10 mouse cellular contexts compared by ENCODE assay signal in the genomic region with DNA sequence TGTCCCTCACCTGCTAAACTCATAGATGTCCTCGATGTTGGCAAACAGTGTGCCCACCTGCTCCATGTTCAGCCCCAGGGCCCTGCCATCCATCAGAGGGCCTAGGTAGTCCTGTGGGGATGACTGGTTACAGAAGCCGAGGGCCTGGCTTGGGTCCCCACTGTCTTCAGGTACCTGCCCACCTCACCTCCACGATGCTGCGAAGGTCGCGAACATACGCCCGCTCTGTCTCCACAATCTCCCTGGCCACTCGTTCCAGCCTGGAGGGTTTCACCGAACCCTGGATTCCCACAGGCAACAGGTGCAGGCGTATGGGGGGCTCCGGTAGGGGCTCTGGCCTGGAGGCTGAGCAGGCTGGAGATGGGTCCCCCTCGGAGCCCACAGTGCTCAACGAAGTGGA. TPM values are rescaled to one million over a fixed set of nuclear protein-coding genes. Genes with fewer than 3 reads are reported as not detected.
DNase-seq lines count a peak whose midpoint lies in the region; ATAC-seq and TF ChIP-seq lines count a peak whose summit lies in the region.
"Had no signal": no experiment of that assay in that cellular context is flagged by ENCODE, and none has a peak within 500 bp of the region (broad histone marks: within the 10 kb centered on the region; RNA-seq: fewer than 3 reads in every experiment).

No protein-coding gene starts in this region.

- no peaks in the 10 kb centered on the region for H3K27me3 ChIP-seq in kidney, embryonic 14.5 days (ENCODE audit: control insufficient read depth, insufficient read depth, low read length)
- H3K27me3 ChIP-seq in embryonic facial prominence, embryonic 14.5 days (replicated peaks; ENCODE audit: control insufficient read depth, insufficient read depth, low read length) = no peaks in the 10 kb centered on the region
- no peaks in the 10 kb centered on the region for H3K27me3 ChIP-seq in hindbrain, embryonic 11.5 days (ENCODE audit: control insufficient read depth, insufficient read depth, low read length)
- H3K27me3 ChIP-seq in midbrain, embryonic 12.5 days = no peaks in the 10 kb centered on the region

- no peak overlapping the region for H3K27ac ChIP-seq in kidney, embryonic 14.5 days (ENCODE audit: low read depth, low read length)
- no peak overlapping the region for H3K27ac ChIP-seq in embryonic facial prominence, embryonic 14.5 days (replicated peaks; ENCODE audit: low read depth, low read length)
- no peak overlapping the region for H3K27ac ChIP-seq in hindbrain, embryonic 11.5 days (ENCODE audit: low read depth, low read length)
- no peak overlapping the region for H3K27ac ChIP-seq in midbrain, embryonic 12.5 days (replicated peaks)
- H3K27ac ChIP-seq in layer of hippocampus, adult 2 months = no peak overlapping the region
- H3K27ac ChIP-seq: liver, embryonic 14.5 days had no signal

- peak overlapping the region; percentile 89; the same call in 1 of the 2 replicates for H3K9ac ChIP-seq in kidney, embryonic 14.5 days (ENCODE audit: low read depth, low read length)
- H3K9ac ChIP-seq in embryonic facial prominence, embryonic 14.5 days (ENCODE audit: low read depth, low read length) = peak overlapping the region; percentile 85
- peak overlapping the region; percentile 17; the same call in 1 of the 2 replicates for H3K9ac ChIP-seq in hindbrain, embryonic 11.5 days (ENCODE audit: low read depth, low read length)
- peak overlapping the region; percentile 86 for H3K9ac ChIP-seq in midbrain, embryonic 12.5 days (replicated peaks)
- H3K9ac ChIP-seq: liver, embryonic 14.5 days had no signal

- WGBS in kidney, embryonic 14.5 days = 93% methylated on average over 14 of the region's 14 CpGs
- WGBS in embryonic facial prominence, embryonic 14.5 days = 87% methylated on average over 14 of the region's 14 CpGs
- 93% methylated on average over 14 of the region's 14 CpGs for WGBS in hindbrain, embryonic 11.5 days
- WGBS in midbrain, embryonic 12.5 days = 95% methylated on average over 14 of the region's 14 CpGs

- no peak for ATAC-seq in kidney, embryonic 14.5 days (ENCODE audit: low FRiP score, low TSS enrichment)
- ATAC-seq in embryonic facial prominence, embryonic 14.5 days (ENCODE audit: low read depth) = no peak
- ATAC-seq in hindbrain, embryonic 11.5 days (ENCODE audit: low FRiP score) = no peak
- ATAC-seq in midbrain, embryonic 12.5 days (ENCODE audit: low FRiP score, low read depth) = no peak

- TF ChIP-seq CTCF in layer of hippocampus, adult 2 months (conservative IDR thresholded peaks at IDR 0.05) = no peak

- H3K4me1 ChIP-seq in kidney, embryonic 14.5 days (ENCODE audit: control insufficient read depth, insufficient read depth, low read length) = peaks cover 16% of the 10 kb centered on the region
- H3K4me1 ChIP-seq in embryonic facial prominence, embryonic 14.5 days (ENCODE audit: control insufficient read depth, insufficient read depth, low read length) = peaks cover 14% of the 10 kb centered on the region
- no peaks in the 10 kb centered on the region for H3K4me1 ChIP-seq in hindbrain, embryonic 11.5 days (replicated peaks; ENCODE audit: control insufficient read depth, insufficient read depth, low read length)
- peaks cover 28% of the 10 kb centered on the region for H3K4me1 ChIP-seq in midbrain, embryonic 12.5 days

- H3K4me3 ChIP-seq in kidney, embryonic 14.5 days (ENCODE audit: low read length) = peak overlapping the region; percentile 89
- peak overlapping the region; percentile 76 for H3K4me3 ChIP-seq in embryonic facial prominence, embryonic 14.5 days (ENCODE audit: low read depth, low read length)
- H3K4me3 ChIP-seq in hindbrain, embryonic 11.5 days (ENCODE audit: low read depth, low read length) = peak overlapping the region; percentile 90
- peak overlapping the region; percentile 81 for H3K4me3 ChIP-seq in midbrain, embryonic 12.5 days
- H3K4me3 ChIP-seq in layer of hippocampus, adult 2 months = no peak overlapping the region

- DNase-seq in kidney, postnatal 10 days = no peak
- no peak for DNase-seq in embryonic facial prominence, embryonic 14.5 days (ENCODE audit: low spot score)
- no peak for DNase-seq in hindbrain, embryonic 11.5 days (ENCODE audit: low spot score)
- DNase-seq in thymus, postnatal 10 days (ENCODE audit: low spot score in 2 of 2) = no peak
- no peak for DNase-seq in yolk sac, embryonic 10.5 days (ENCODE audit: low spot score)
- no peak for DNase-seq in layer of hippocampus, adult 2 months (ENCODE audit: low spot score in 2 of 2)
- DNase-seq: cerebellum, postnatal 36 days had no signal

- no peaks in the 10 kb centered on the region for H3K9me3 ChIP-seq in kidney, embryonic 14.5 days (ENCODE audit: control insufficient read depth, low read length)
- H3K9me3 ChIP-seq in embryonic facial prominence, embryonic 14.5 days (ENCODE audit: control insufficient read depth, low read length) = no peaks in the 10 kb centered on the region
- H3K9me3 ChIP-seq in hindbrain, embryonic 11.5 days (ENCODE audit: control insufficient read depth, low read length) = no peaks in the 10 kb centered on the region
- no peaks in the 10 kb centered on the region for H3K9me3 ChIP-seq in midbrain, embryonic 12.5 days

- peak overlapping the region; percentile 73 for H3K4me2 ChIP-seq in kidney, embryonic 14.5 days (replicated peaks; ENCODE audit: low read depth, low read length)
- peak overlapping the region; percentile 94 for H3K4me2 ChIP-seq in embryonic facial prominence, embryonic 14.5 days (ENCODE audit: low read depth, low read length)
- H3K4me2 ChIP-seq in hindbrain, embryonic 11.5 days (replicated peaks; ENCODE audit: low read depth, low read length) = peak overlapping the region; percentile 89; the same call in 1 of the 2 replicates
- H3K4me2 ChIP-seq in midbrain, embryonic 12.5 days (replicated peaks) = peak overlapping the region; percentile 87

- peaks cover 54% of the 10 kb centered on the region for H3K36me3 ChIP-seq in kidney, embryonic 14.5 days (ENCODE audit: control insufficient read depth, insufficient read depth, low read length)
- H3K36me3 ChIP-seq in embryonic facial prominence, embryonic 14.5 days (ENCODE audit: control insufficient read depth, insufficient read depth, low read length) = peaks cover 54% of the 10 kb centered on the region
- H3K36me3 ChIP-seq in hindbrain, embryonic 11.5 days (ENCODE audit: control insufficient read depth, insufficient read depth, low read length) = peaks cover 7% of the 10 kb centered on the region; the same call in 1 of the 2 replicates
- H3K36me3 ChIP-seq in midbrain, embryonic 12.5 days = peaks cover 50% of the 10 kb centered on the region

RNA-seq across cellular contexts. Expression of gene Plekhg2, which starts 2.3 kb away (rescaled TPM):
- 52.4 and 70.8 TPM in 2 replicates for polyA plus RNA-seq in kidney, embryonic 14.5 days (2014; fragmentation: Nextera tagmentation; extraction: Ambion mirVana)
- polyA plus RNA-seq in embryonic facial prominence, embryonic 14.5 days (2014; fragmentation: Nextera tagmentation; extraction: Ambion mirVana) = 41.1 and 51.3 TPM in 2 replicates
- 39.5 and 48.0 TPM in 2 replicates for polyA plus RNA-seq in hindbrain, embryonic 11.5 days (2014; fragmentation: Nextera tagmentation; extraction: Ambion mirVana)
- 71.6 and 78.6 TPM in 2 replicates for polyA plus RNA-seq in midbrain, embryonic 12.5 days (2016; fragmentation: Nextera tagmentation; extraction: Ambion mirVana)
- 1 to 10 TPM; 5.9 to 6.8 TPM for total RNA-seq in layer of hippocampus, adult 2 months (2021)

RNA-seq across cellular contexts. Expression of gene Zfp36, which starts 10.0 kb away (rescaled TPM):
- polyA plus RNA-seq in kidney, embryonic 14.5 days (2014; fragmentation: Nextera tagmentation; extraction: Ambion mirVana) = 8.3 and 10.7 TPM in 2 replicates
- polyA plus RNA-seq in embryonic facial prominence, embryonic 14.5 days (2014; fragmentation: Nextera tagmentation; extraction: Ambion mirVana) = 13.5 and 14.4 TPM in 2 replicates
- polyA plus RNA-seq in hindbrain, embryonic 11.5 days (2014; fragmentation: Nextera tagmentation; extraction: Ambion mirVana) = 3.4 and 3.9 TPM in 2 replicates
- 4.9 and 5.4 TPM in 2 replicates for polyA plus RNA-seq in midbrain, embryonic 12.5 days (2016; fragmentation: Nextera tagmentation; extraction: Ambion mirVana)
- 1 to 10 TPM; 2.0 to 3.2 TPM for total RNA-seq in layer of hippocampus, adult 2 months (2021)

RNA-seq across cellular contexts. Expression of gene Rps16, which starts 19.6 kb away (rescaled TPM):
- polyA plus RNA-seq in kidney, embryonic 14.5 days (2014; fragmentation: Nextera tagmentation; extraction: Ambion mirVana) = 1,287 and 1,567 TPM in 2 replicates
- 1,196 and 1,252 TPM in 2 replicates for polyA plus RNA-seq in embryonic facial prominence, embryonic 14.5 days (2014; fragmentation: Nextera tagmentation; extraction: Ambion mirVana)
- polyA plus RNA-seq in hindbrain, embryonic 11.5 days (2014; fragmentation: Nextera tagmentation; extraction: Ambion mirVana) = 746 and 776 TPM in 2 replicates
- polyA plus RNA-seq in midbrain, embryonic 12.5 days (2016; fragmentation: Nextera tagmentation; extraction: Ambion mirVana) = 544 and 582 TPM in 2 replicates
- 100 to 1,000 TPM; 490 to 496 TPM for total RNA-seq in layer of hippocampus, adult 2 months (2021)

RNA-seq across cellular contexts. Expression of gene Med29, which starts 22.5 kb away (rescaled TPM):
- polyA plus RNA-seq in kidney, embryonic 14.5 days (2014; fragmentation: Nextera tagmentation; extraction: Ambion mirVana) = 54.5 and 68.8 TPM in 2 replicates
- polyA plus RNA-seq in embryonic facial prominence, embryonic 14.5 days (2014; fragmentation: Nextera tagmentation; extraction: Ambion mirVana) = 44.1 and 48.2 TPM in 2 replicates
- 47.6 and 49.7 TPM in 2 replicates for polyA plus RNA-seq in hindbrain, embryonic 11.5 days (2014; fragmentation: Nextera tagmentation; extraction: Ambion mirVana)
- 45.3 and 46.9 TPM in 2 replicates for polyA plus RNA-seq in midbrain, embryonic 12.5 days (2016; fragmentation: Nextera tagmentation; extraction: Ambion mirVana)
- 10 to 100 TPM; 17.7 to 18.7 TPM for total RNA-seq in layer of hippocampus, adult 2 months (2021)

RNA-seq across cellular contexts. Expression of gene Paf1, which starts 22.7 kb away (rescaled TPM):
- 68.4 and 82.1 TPM in 2 replicates for polyA plus RNA-seq in kidney, embryonic 14.5 days (2014; fragmentation: Nextera tagmentation; extraction: Ambion mirVana)
- polyA plus RNA-seq in embryonic facial prominence, embryonic 14.5 days (2014; fragmentation: Nextera tagmentation; extraction: Ambion mirVana) = 52.1 and 54.1 TPM in 2 replicates
- polyA plus RNA-seq in hindbrain, embryonic 11.5 days (2014; fragmentation: Nextera tagmentation; extraction: Ambion mirVana) = 77.6 and 79.9 TPM in 2 replicates
- polyA plus RNA-seq in midbrain, embryonic 12.5 days (2016; fragmentation: Nextera tagmentation; extraction: Ambion mirVana) = 83.2 and 86.0 TPM in 2 replicates
- 10 to 100 TPM; 68.4 to 79.0 TPM for total RNA-seq in layer of hippocampus, adult 2 months (2021)

Comparison
In these comparisons a context has a peak if more than half of its experiments do, and no peak if none do; other contexts are left out.
1. H3K9ac ChIP-seq: peak in every context shown above with its lines; median percentile 89 in kidney, embryonic 14.5 days; 86 in midbrain, embryonic 12.5 days; 85 in embryonic facial prominence, embryonic 14.5 days; 17 in hindbrain, embryonic 11.5 days.